Mouse (Mus musculus) E14TG2a.4 (cell line): ENCODE data around the gene Zc3h4.

Experiments used
- CTCF ChIP-seq: conservative IDR thresholded peaks from 2 replicates; pipeline ENCODE4 v1.5.1; 2014; ENCODE audit warnings: low read length
- NANOG ChIP-seq: IDR thresholded peaks from 2 replicates; pipeline ENCODE4 v1.6.1; 2014; ENCODE audit warnings: borderline replicate concordance, low read length, mixed read lengths
- POU5F1 ChIP-seq: IDR thresholded peaks from 2 replicates; pipeline ENCODE4 v1.6.1; 2014; ENCODE audit warnings: low read length, borderline replicate concordance

DNA sequence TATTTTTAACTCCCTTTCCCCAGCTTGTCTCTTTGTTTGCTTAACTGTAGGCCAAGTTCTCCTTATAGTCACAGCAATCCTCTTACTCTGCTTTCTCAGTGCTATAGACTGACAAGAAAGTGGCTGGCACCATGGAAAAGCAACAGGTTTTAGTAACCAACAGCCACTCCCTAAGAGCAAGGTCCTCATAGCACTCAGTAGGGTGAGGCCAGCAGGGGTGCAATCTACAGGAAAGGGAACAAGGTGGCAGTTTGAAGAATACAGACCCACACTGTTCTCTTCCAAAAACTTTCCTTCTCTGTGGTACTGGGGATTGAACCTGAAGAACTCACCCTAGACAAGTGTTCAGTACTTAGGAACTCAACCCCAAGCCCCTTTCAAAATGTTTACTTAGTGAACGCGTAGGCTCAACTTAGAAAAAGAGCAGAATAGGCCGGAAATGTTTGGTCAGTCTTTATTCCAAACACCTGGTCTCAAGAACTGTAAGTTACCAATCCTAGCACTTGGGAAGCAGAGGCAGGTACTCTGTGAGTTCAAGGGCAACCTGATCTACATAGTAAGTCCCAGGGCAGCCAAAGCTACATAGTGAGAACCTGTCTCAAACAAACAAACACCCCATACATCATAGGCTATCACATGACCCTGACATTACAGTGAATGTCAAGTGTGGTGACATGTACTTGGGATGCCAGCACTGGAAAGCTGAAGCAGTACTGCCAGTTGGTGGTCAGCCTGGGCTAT is 44.7 kb upstream of the Zc3h4 start:
- no peak for TF ChIP-seq CTCF
- no peak for TF ChIP-seq NANOG
- no peak for TF ChIP-seq POU5F1
